Mouse (Mus musculus): Measurements from ENCODE around the gene Gm20388.

DNA sequence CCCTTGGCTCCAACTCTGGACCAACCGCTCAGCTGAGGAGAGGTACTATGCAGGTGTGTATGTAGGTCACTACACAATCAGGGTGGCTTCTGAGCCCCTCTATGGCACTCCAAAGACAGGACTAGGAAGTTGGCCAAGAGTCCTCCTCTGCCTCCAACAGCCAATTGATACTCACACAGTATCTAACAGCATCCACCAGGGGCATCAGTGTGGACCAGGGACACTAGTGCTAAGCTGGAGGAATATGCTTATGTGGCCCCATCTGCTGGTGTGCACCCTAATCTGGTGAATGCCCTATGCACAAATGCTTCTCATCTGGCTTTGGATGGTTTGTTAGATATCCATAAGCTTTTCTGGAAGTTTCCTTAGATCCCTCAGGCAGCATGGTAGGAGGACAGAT lies 2232.6 kb downstream of the Gm20388 start:
- TF ChIP-seq HCFC1 (IDR thresholded peaks at IDR 0.05; ENCODE audit: borderline replicate concordance, insufficient read depth, low read length), result no peak
- TF ChIP-seq CHD2 (IDR thresholded peaks at IDR 0.05; ENCODE audit: low read depth, low read length), result no peak
- no peak for TF ChIP-seq ZC3H11A (IDR thresholded peaks at IDR 0.05; ENCODE audit: borderline replicate concordance, low read depth, low read length)
- no peak for TF ChIP-seq ZNF384 (IDR thresholded peaks at IDR 0.05; ENCODE audit: low read depth, low read length)
